Mouse (Mus musculus): ENCODE results near the gene Iqschfp. TPM values are rescaled to one million over a fixed set of nuclear protein-coding genes. Genes with fewer than 3 reads are reported as not detected.

Gene Iqschfp
- polyA plus RNA-seq, 1 experiment from 2014 or later: not detected

- ATAC-seq (replicated peaks; ENCODE audit: low FRiP score): no peak
- no peak overlapping the region for H3K4me2 ChIP-seq
- H3K27ac ChIP-seq: no peak overlapping the region
- no peak overlapping the region for H3K4me3 ChIP-seq (replicated peaks)
- H3K9me3 ChIP-seq (replicated peaks): no peaks in the 10 kb centered on the region
- H3K9ac ChIP-seq: no peak overlapping the region
- H3K36me3 ChIP-seq: no peaks in the 10 kb centered on the region
- no peaks in the 10 kb centered on the region for H3K27me3 ChIP-seq
- H3K4me1 ChIP-seq: 0 out of 2 replicates have a peak, but pooled peaks cover 3% of the 10 kb centered on the region
- WGBS: 82% methylated on average over 8 of the region's 8 CpGs
These were observed 671.9 kb downstream of the Iqschfp start for GRCm38 (mm10) chr3:68563922-68564321.

- no peaks in the 10 kb centered on the region for H3K9me3 ChIP-seq (replicated peaks)
- no peak for ATAC-seq (replicated peaks; ENCODE audit: low FRiP score)
- H3K9ac ChIP-seq: no peak overlapping the region
- no peaks in the 10 kb centered on the region for H3K36me3 ChIP-seq
- no peaks in the 10 kb centered on the region for H3K27me3 ChIP-seq
- H3K4me2 ChIP-seq: no peak overlapping the region
- no peak overlapping the region for H3K27ac ChIP-seq
- WGBS: 78% methylated on average over 10 of the region's 10 CpGs
- 0 out of 2 replicates have a peak, but pooled peaks cover 3% of the 10 kb centered on the region for H3K4me1 ChIP-seq
- no peak overlapping the region for H3K4me3 ChIP-seq (replicated peaks)
These were observed 673.1 kb downstream of the Iqschfp start for GRCm38 (mm10) chr3:68564978-68565674.

GRCm38 (mm10) chr3:68565675-68566055 lies 673.6 kb downstream of the Iqschfp start:
- no peak overlapping the region for H3K4me3 ChIP-seq (replicated peaks)
- H3K9me3 ChIP-seq (replicated peaks): no peaks in the 10 kb centered on the region
- H3K36me3 ChIP-seq: no peaks in the 10 kb centered on the region
- no peak overlapping the region for H3K27ac ChIP-seq
- H3K9ac ChIP-seq: no peak overlapping the region
- ATAC-seq (replicated peaks; ENCODE audit: low FRiP score): no peak
- H3K4me2 ChIP-seq: no peak overlapping the region
- 0 out of 2 replicates have a peak, but pooled peaks cover 3% of the 10 kb centered on the region for H3K4me1 ChIP-seq
- WGBS: 64% methylated on average over 4 of the region's 4 CpGs
- no peaks in the 10 kb centered on the region for H3K27me3 ChIP-seq

GRCm38 (mm10) chr3:68567581-68567980 lies 675.5 kb downstream of the Iqschfp start:
- Histone ChIP-seq H3K4me3 (replicated peaks) (no peak overlapping the region), H3K36me3 (no peaks in the 10 kb centered on the region), H3K4me2 (no peak overlapping the region), H3K4me1 (peaks cover 10% of the 10 kb centered on the region), H3K9ac (no peak overlapping the region), H3K27ac (no peak overlapping the region), H3K9me3 (replicated peaks) (no peaks in the 10 kb centered on the region), H3K27me3 (no peaks in the 10 kb centered on the region)
- WGBS: 83% methylated on average over 7 of the region's 7 CpGs
- ATAC-seq (replicated peaks; ENCODE audit: low FRiP score): no peak

- Histone ChIP-seq H3K9me3 (replicated peaks) (no peaks in the 10 kb centered on the region), H3K4me2 (no peak overlapping the region), H3K4me3 (replicated peaks) (no peak overlapping the region), H3K4me1 (peaks cover 14% of the 10 kb centered on the region), H3K36me3 (no peaks in the 10 kb centered on the region), H3K27me3 (no peaks in the 10 kb centered on the region), H3K9ac (no peak overlapping the region), H3K27ac (no peak overlapping the region)
- 85% methylated on average over 3 of the region's 3 CpGs for WGBS
- ATAC-seq (replicated peaks; ENCODE audit: low FRiP score): no peak
These were observed 676.1 kb downstream of the Iqschfp start for GRCm38 (mm10) chr3:68568149-68568548.

- Histone ChIP-seq H3K4me1 (peaks cover 20% of the 10 kb centered on the region), H3K9ac (no peak overlapping the region), H3K4me3 (replicated peaks) (no peak overlapping the region), H3K4me2 (no peak overlapping the region), H3K27ac (no peak overlapping the region), H3K9me3 (replicated peaks) (no peaks in the 10 kb centered on the region), H3K27me3 (no peaks in the 10 kb centered on the region), H3K36me3 (no peaks in the 10 kb centered on the region)
- ATAC-seq (replicated peaks; ENCODE audit: low FRiP score): no peak
- WGBS: 64% methylated on average over 7 of the region's 7 CpGs
These were observed 676.7 kb downstream of the Iqschfp start for GRCm38 (mm10) chr3:68568716-68569115.

GRCm38 (mm10) chr3:68570319-68570718 lies 678.3 kb downstream of the Iqschfp start:
- no peaks in the 10 kb centered on the region for H3K36me3 ChIP-seq
- peaks cover 28% of the 10 kb centered on the region for H3K4me1 ChIP-seq
- no peak overlapping the region for H3K4me2 ChIP-seq
- 68% methylated on average over 4 of the region's 4 CpGs for WGBS
- no peaks in the 10 kb centered on the region for H3K27me3 ChIP-seq
- H3K9ac ChIP-seq: no peak overlapping the region
- no peak overlapping the region for H3K4me3 ChIP-seq (replicated peaks)
- H3K9me3 ChIP-seq (replicated peaks): no peaks in the 10 kb centered on the region
- ATAC-seq (replicated peaks; ENCODE audit: low FRiP score): no peak
- H3K27ac ChIP-seq: no peak overlapping the region

- 18% methylated on average over 28 of the region's 28 CpGs for WGBS
- Histone ChIP-seq H3K4me1 (peaks cover 45% of the 10 kb centered on the region), H3K27ac (peak overlapping the region; percentile 75), H3K9ac (peak overlapping the region; percentile 27; the same call in 1 of the 2 replicates), H3K36me3 (no peaks in the 10 kb centered on the region), H3K27me3 (no peaks in the 10 kb centered on the region), H3K4me3 (replicated peaks) (peak overlapping the region; percentile 40), H3K4me2 (peak overlapping the region; percentile 63), H3K9me3 (replicated peaks) (no peaks in the 10 kb centered on the region)
- ATAC-seq (replicated peaks; ENCODE audit: low FRiP score): peak; percentile 79
These were observed 680.5 kb downstream of the Iqschfp start for GRCm38 (mm10) chr3:68572249-68573225.

GRCm38 (mm10) chr3:68573226-68573624 lies 681.2 kb downstream of the Iqschfp start:
- no peak overlapping the region for H3K9ac ChIP-seq
- no peak for ATAC-seq (replicated peaks; ENCODE audit: low FRiP score)
- peaks cover 45% of the 10 kb centered on the region for H3K4me1 ChIP-seq
- H3K9me3 ChIP-seq (replicated peaks): no peaks in the 10 kb centered on the region
- H3K27me3 ChIP-seq: no peaks in the 10 kb centered on the region
- H3K4me2 ChIP-seq: 0 out of 2 replicates have a peak overlapping the region, but pooled peaks have one; percentile 3
- H3K27ac ChIP-seq: 0 out of 2 replicates have a peak overlapping the region, but pooled peaks have one; percentile 18
- 58% methylated on average over 3 of the region's 3 CpGs for WGBS
- H3K4me3 ChIP-seq (replicated peaks): no peak overlapping the region
- no peaks in the 10 kb centered on the region for H3K36me3 ChIP-seq

- H3K27ac ChIP-seq: no peak overlapping the region
- ATAC-seq (replicated peaks; ENCODE audit: low FRiP score): no peak
These were observed 682.1 kb downstream of the Iqschfp start for GRCm38 (mm10) chr3:68574097-68574496.

GRCm38 (mm10) chr3:68574565-68574964 lies 682.5 kb downstream of the Iqschfp start:
- WGBS: 74% methylated on average over 8 of the region's 8 CpGs
- H3K36me3 ChIP-seq: no peaks in the 10 kb centered on the region
- no peaks in the 10 kb centered on the region for H3K9me3 ChIP-seq (replicated peaks)
- H3K9ac ChIP-seq: no peak overlapping the region
- no peak for ATAC-seq (replicated peaks; ENCODE audit: low FRiP score)
- peaks cover 47% of the 10 kb centered on the region for H3K4me1 ChIP-seq
- no peak overlapping the region for H3K27ac ChIP-seq
- H3K27me3 ChIP-seq: no peaks in the 10 kb centered on the region
- H3K4me2 ChIP-seq: no peak overlapping the region
- H3K4me3 ChIP-seq (replicated peaks): no peak overlapping the region

More at GRCm38 (mm10) chr3:68574097-68574496, 682.1 kb downstream of the Iqschfp start:
- no peaks in the 10 kb centered on the region for H3K36me3 ChIP-seq
- H3K9ac ChIP-seq: no peak overlapping the region
- peaks cover 45% of the 10 kb centered on the region for H3K4me1 ChIP-seq
- H3K4me2 ChIP-seq: 0 out of 2 replicates have a peak overlapping the region, but pooled peaks have one; percentile 6
- 35% methylated on average over 8 of the region's 8 CpGs for WGBS
- H3K4me3 ChIP-seq (replicated peaks): no peak overlapping the region
- no peaks in the 10 kb centered on the region for H3K27me3 ChIP-seq
- H3K9me3 ChIP-seq (replicated peaks): no peaks in the 10 kb centered on the region

Measured in kidney, embryonic 15.5 days (tissue).